Mouse (Mus musculus) MEL (cell line): Measurements from ENCODE around the gene Klrb1f. TPM values are rescaled to one million over a fixed set of nuclear protein-coding genes. Genes with fewer than 3 reads are reported as not detected.

Experiments
- DNase-seq: peaks from one replicate; pipeline ENCODE4 v3.0.0; 2011; ENCODE audit warnings: low read depth, low spot score
- H3K27ac ChIP-seq: 2 replicates; pipeline ENCODE4 v1.5.1; 2012; ENCODE audit warnings: low read depth, mild to moderate bottlenecking, control low read depth, low read length, moderate library complexity; ENCODE audit not compliant: control insufficient read depth
- H3K27me3 ChIP-seq, 2 experiments: fragments of 150-350 bp in 1 of 2; sonication (generic) in 1 of 2; 2 replicates each; pipeline ENCODE4 v1.6.1; 2012; ENCODE audit warnings: low read length in 2 of 2, mild to moderate bottlenecking in 2 of 2, improper control_type of control experiment in 1 of 2, moderate library complexity in 1 of 2; ENCODE audit not compliant: insufficient read depth in 2 of 2, control insufficient read depth in 1 of 2
- H3K36me3 ChIP-seq, 2 experiments: 2 replicates each; pipeline ENCODE4 v1.6.1; 2012 to 2014; ENCODE audit warnings: low read length in 2 of 2, improper control_type of control experiment in 1 of 2, inconsistent platforms in 1 of 2, mild to moderate bottlenecking in 1 of 2; ENCODE audit not compliant: insufficient read depth in 2 of 2, control insufficient read depth in 1 of 2
- H3K4me1 ChIP-seq, 2 experiments: fragments of 150-350 bp in 1 of 2; sonication (generic) in 1 of 2; 2 replicates each; pipeline ENCODE4 v1.6.1; 2012; ENCODE audit warnings: low read length in 2 of 2, improper control_type of control experiment in 1 of 2, mild to moderate bottlenecking in 1 of 2; ENCODE audit not compliant: insufficient read depth in 2 of 2, control insufficient read depth in 1 of 2
- H3K4me3 ChIP-seq, 2 experiments: fragments of 150-350 bp in 1 of 2; sonication (generic) in 1 of 2; 2 replicates each; pipeline ENCODE4 v1.5.1; 2012; ENCODE audit warnings: low read depth in 2 of 2, low read length in 2 of 2, mild to moderate bottlenecking in 2 of 2, moderate library complexity in 2 of 2, control low read depth in 1 of 2, improper control_type of control experiment in 1 of 2; ENCODE audit not compliant: control insufficient read depth in 1 of 2, insufficient read depth in 1 of 2
- H3K79me2 ChIP-seq: 2 replicates; pipeline ENCODE4 v1.6.1; 2012; ENCODE audit warnings: mild to moderate bottlenecking, low read length, moderate library complexity; ENCODE audit not compliant: control insufficient read depth, poor library complexity, insufficient read depth
- H3K9ac ChIP-seq: 2 replicates; pipeline ENCODE4 v1.6.1; 2012; ENCODE audit warnings: low read depth, mild to moderate bottlenecking, control low read depth, low read length, moderate library complexity; ENCODE audit not compliant: control insufficient read depth, poor library complexity, severe bottlenecking
- H3K9me3 ChIP-seq: fragments of 150-350 bp; sonication (generic); replicated peaks from 2 replicates; pipeline ENCODE4 v1.6.1; 2012; ENCODE audit warnings: mild to moderate bottlenecking, low read length, improper control_type of control experiment, moderate library complexity; ENCODE audit not compliant: insufficient read depth
- BHLHE40 ChIP-seq: IDR thresholded peaks from 2 replicates; pipeline ENCODE4 v1.6.1; 2012; ENCODE audit warnings: low read depth, mild to moderate bottlenecking, inconsistent platforms, low read length, improper control_type of control experiment, borderline replicate concordance
- CHD1 ChIP-seq: IDR thresholded peaks from 2 replicates; pipeline ENCODE4 v1.6.1; 2012; ENCODE audit warnings: low read depth, mild to moderate bottlenecking, inconsistent platforms, low read length, improper control_type of control experiment
- CHD2 ChIP-seq: IDR thresholded peaks from 2 replicates; pipeline ENCODE4 v1.6.1; 2011; ENCODE audit warnings: low read length, improper control_type of control experiment
- CTCF ChIP-seq, 3 experiments: IDR thresholded peaks in 2 of 3; conservative IDR thresholded peaks in 1 of 3; 2 replicates each; pipeline ENCODE4 v1.5.1; 2011 to 2012; ENCODE audit warnings: low read length in 3 of 3, low read depth in 2 of 3, mild to moderate bottlenecking in 2 of 3, improper control_type of control experiment in 1 of 3, inconsistent platforms in 1 of 3, mixed read lengths in 1 of 3, moderate library complexity in 1 of 3; ENCODE audit not compliant: control insufficient read depth in 1 of 3, insufficient read depth in 1 of 3, poor library complexity in 1 of 3, severe bottlenecking in 1 of 3
- E2F4 ChIP-seq: IDR thresholded peaks from 2 replicates; pipeline ENCODE4 v1.6.1; 2011; ENCODE audit warnings: low read depth, low read length, improper control_type of control experiment, borderline replicate concordance
- ELF1 ChIP-seq: IDR thresholded peaks from 2 replicates; pipeline ENCODE4 v1.6.1; 2014; ENCODE audit warnings: low read depth, mild to moderate bottlenecking, inconsistent platforms, low read length, improper control_type of control experiment, moderate library complexity
- EP300 ChIP-seq, 2 experiments: IDR thresholded peaks; 2 replicates each; pipeline ENCODE4 v1.6.1; 2011; ENCODE audit warnings: improper control_type of control experiment in 2 of 2, low read length in 2 of 2, low read depth in 1 of 2, mild to moderate bottlenecking in 1 of 2
- ETS1 ChIP-seq: IDR thresholded peaks from 2 replicates; pipeline ENCODE4 v1.6.1; 2012; ENCODE audit warnings: low read depth, mild to moderate bottlenecking, inconsistent platforms, low read length, improper control_type of control experiment, moderate library complexity
- GABPA ChIP-seq: IDR thresholded peaks from 2 replicates; pipeline ENCODE4 v1.6.1; 2012; ENCODE audit warnings: low read depth, mild to moderate bottlenecking, inconsistent platforms, low read length, improper control_type of control experiment, moderate library complexity
- GATA1 ChIP-seq: IDR thresholded peaks from 2 replicates; pipeline ENCODE4 v1.6.1; 2011; ENCODE audit warnings: low read depth, low read length, improper control_type of control experiment
- HCFC1 ChIP-seq: IDR thresholded peaks from 2 replicates; pipeline ENCODE4 v1.6.1; 2012; ENCODE audit warnings: low read depth, mild to moderate bottlenecking, inconsistent platforms, low read length, improper control_type of control experiment, moderate library complexity
- JUND ChIP-seq: IDR thresholded peaks from 2 replicates; pipeline ENCODE4 v1.6.1; 2011; ENCODE audit warnings: low read depth, mild to moderate bottlenecking, improper control_type of control experiment, low read length
- KAT2A ChIP-seq: conservative IDR thresholded peaks from 2 replicates; pipeline ENCODE4 v1.6.1; 2012; ENCODE audit warnings: low read depth, low read length, improper control_type of control experiment, inconsistent platforms
- MAFK ChIP-seq: IDR thresholded peaks from 2 replicates; pipeline ENCODE4 v1.6.1; 2011; ENCODE audit warnings: low read depth, mild to moderate bottlenecking, low read length, improper control_type of control experiment, borderline replicate concordance
- MAX ChIP-seq: IDR thresholded peaks from 2 replicates; pipeline ENCODE4 v1.6.1; 2011; ENCODE audit warnings: low read length, improper control_type of control experiment
- MAZ ChIP-seq: IDR thresholded peaks from 2 replicates; pipeline ENCODE4 v1.6.1; 2012; ENCODE audit warnings: low read depth, mild to moderate bottlenecking, inconsistent platforms, low read length, improper control_type of control experiment
- MEF2A ChIP-seq: IDR thresholded peaks from 2 replicates; pipeline ENCODE4 v1.6.1; 2014; ENCODE audit warnings: low read depth, mild to moderate bottlenecking, inconsistent platforms, low read length, improper control_type of control experiment; ENCODE audit not compliant: poor library complexity, insufficient replicate concordance, severe bottlenecking; ENCODE audit errors: extremely low read depth
- MXI1 ChIP-seq: IDR thresholded peaks from 2 replicates; pipeline ENCODE4 v1.6.1; 2011; ENCODE audit warnings: mild to moderate bottlenecking, low read depth, low read length, improper control_type of control experiment
- MYB ChIP-seq: IDR thresholded peaks from 2 replicates; pipeline ENCODE4 v1.6.1; 2011; ENCODE audit warnings: mild to moderate bottlenecking, low read depth, low read length, improper control_type of control experiment
- MYC ChIP-seq: IDR thresholded peaks from 2 replicates; pipeline ENCODE4 v1.6.1; 2011; ENCODE audit warnings: low read depth, mild to moderate bottlenecking, low read length, improper control_type of control experiment, moderate library complexity
- NELFE ChIP-seq: IDR thresholded peaks from 2 replicates; pipeline ENCODE4 v1.6.1; 2011; ENCODE audit warnings: low read depth, low read length, improper control_type of control experiment
- NRF1 ChIP-seq: IDR thresholded peaks from 2 replicates; pipeline ENCODE4 v1.6.1; 2014; ENCODE audit warnings: low read depth, mild to moderate bottlenecking, inconsistent platforms, low read length, improper control_type of control experiment, moderate library complexity; ENCODE audit not compliant: poor library complexity, insufficient read depth, severe bottlenecking
- POLR2A ChIP-seq, 2 experiments: IDR thresholded peaks; 2 replicates each; pipeline ENCODE4 v1.6.1; 2011 to 2012; ENCODE audit warnings: low read length in 2 of 2, mild to moderate bottlenecking in 2 of 2, control low read depth in 1 of 2, improper control_type of control experiment in 1 of 2, low read depth in 1 of 2, moderate library complexity in 1 of 2; ENCODE audit not compliant: control insufficient read depth in 1 of 2, insufficient read depth in 1 of 2, poor library complexity in 1 of 2
- POLR2AphosphoS2 ChIP-seq: IDR thresholded peaks from 2 replicates; pipeline ENCODE4 v1.6.1; 2011; ENCODE audit warnings: low read length, improper control_type of control experiment
- POLR2AphosphoS5 ChIP-seq: IDR thresholded peaks from 2 replicates; pipeline ENCODE4 v1.6.1; 2012; ENCODE audit warnings: low read depth, borderline replicate concordance, mild to moderate bottlenecking, inconsistent platforms, low read length, moderate library complexity, mixed read lengths
- RAD21 ChIP-seq: IDR thresholded peaks from 2 replicates; pipeline ENCODE4 v1.6.1; 2011; ENCODE audit warnings: mild to moderate bottlenecking, low read depth, low read length, improper control_type of control experiment
- RCOR1 ChIP-seq: IDR thresholded peaks from 2 replicates; pipeline ENCODE4 v1.6.1; 2012; ENCODE audit warnings: low read depth, mild to moderate bottlenecking, inconsistent platforms, low read length, improper control_type of control experiment
- SIN3A ChIP-seq: IDR thresholded peaks from 2 replicates; pipeline ENCODE4 v1.6.1; 2012; ENCODE audit warnings: low read length, improper control_type of control experiment, inconsistent platforms
- SMC3 ChIP-seq: IDR thresholded peaks from 2 replicates; pipeline ENCODE4 v1.6.1; 2011; ENCODE audit warnings: low read depth, low read length, improper control_type of control experiment
- TAL1 ChIP-seq: IDR thresholded peaks from 2 replicates; pipeline ENCODE4 v1.6.1; 2012; ENCODE audit warnings: mild to moderate bottlenecking, inconsistent platforms, low read length, moderate library complexity, mixed read lengths
- TBP ChIP-seq: IDR thresholded peaks from 2 replicates; pipeline ENCODE4 v1.8.0; 2011; ENCODE audit warnings: low read depth, low read length, improper control_type of control experiment
- TCF12 ChIP-seq: IDR thresholded peaks from 2 replicates; pipeline ENCODE4 v1.6.1; 2014; ENCODE audit warnings: low read depth, mild to moderate bottlenecking, inconsistent platforms, low read length, improper control_type of control experiment, moderate library complexity
- UBTF ChIP-seq: IDR thresholded peaks from 2 replicates; pipeline ENCODE4 v1.6.1; 2012; ENCODE audit warnings: low read depth, mild to moderate bottlenecking, inconsistent platforms, low read length, improper control_type of control experiment, moderate library complexity, borderline replicate concordance; ENCODE audit not compliant: insufficient read depth
- USF2 ChIP-seq, 2 experiments: IDR thresholded peaks; 2 replicates each; pipeline ENCODE4 v1.6.1; 2011 to 2012; ENCODE audit warnings: improper control_type of control experiment in 2 of 2, low read length in 2 of 2, borderline replicate concordance in 1 of 2, inconsistent platforms in 1 of 2, low read depth in 1 of 2, mild to moderate bottlenecking in 1 of 2; ENCODE audit not compliant: insufficient read depth in 1 of 2
- ZC3H11A ChIP-seq: IDR thresholded peaks from 2 replicates; pipeline ENCODE4 v1.6.1; 2012; ENCODE audit warnings: low read depth, mild to moderate bottlenecking, inconsistent platforms, low read length, improper control_type of control experiment
- ZKSCAN1 ChIP-seq: IDR thresholded peaks from 2 replicates; pipeline ENCODE4 v1.6.1; 2012; ENCODE audit warnings: low read depth, mild to moderate bottlenecking, inconsistent platforms, low read length, improper control_type of control experiment, moderate library complexity
- ZMIZ1 ChIP-seq: IDR thresholded peaks from 2 replicates; pipeline ENCODE4 v1.6.1; 2012; ENCODE audit warnings: low read depth, mild to moderate bottlenecking, inconsistent platforms, low read length, improper control_type of control experiment, moderate library complexity
- ZNF384 ChIP-seq: IDR thresholded peaks from 2 replicates; pipeline ENCODE4 v1.6.1; 2012; ENCODE audit warnings: low read depth, mild to moderate bottlenecking, inconsistent platforms, low read length, improper control_type of control experiment
- polyA plus RNA-seq, 2 experiments: library from polyadenylated mRNA; stranded (reverse) in 1 of 2; unstranded in 1 of 2; fragments of >175 nt in 1 of 2; fragments of >200 nt in 1 of 2; gene quantifications; 2 replicates each; pipeline versions ENCODE4 v1.2.1 to v1.2.4; 2012; ENCODE audit warnings: low replicate concordance in 2 of 2, low read depth in 1 of 2; ENCODE audit not compliant: insufficient read length in 2 of 2, insufficient read depth in 1 of 2, missing spikeins in 1 of 2
- total RNA-seq: library from RNA; depleted of rRNA; stranded (reverse); fragments of 300-350 nt; gene quantifications from 2 replicates; pipeline ENCODE4 v1.2.3, GENCODE M21; 2012

Klrb1f gene
- total and polyA plus RNA-seq, 3 experiments, result 0.27 to 0.52 TPM; not detected in 1

DNA sequence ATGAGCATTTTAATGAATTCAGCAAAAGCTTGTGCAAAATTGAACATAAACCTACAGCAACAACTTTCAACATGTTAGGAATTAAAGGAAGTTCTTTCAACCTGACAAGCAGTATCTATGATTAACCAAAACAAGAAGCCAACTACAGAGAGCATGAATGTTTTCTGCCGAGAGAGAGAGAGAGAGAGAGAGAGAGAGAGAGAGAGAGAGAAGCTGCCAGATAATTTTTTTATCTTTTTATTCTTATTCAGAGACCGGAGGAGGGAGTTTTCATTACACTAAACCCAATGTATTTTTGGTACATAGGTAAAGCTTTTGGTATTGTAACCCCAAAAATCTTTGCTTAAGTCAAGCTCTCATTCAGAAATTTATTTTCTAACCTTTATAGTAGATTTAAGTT lies 10.7 kb upstream of the Klrb1f start:
- DNase-seq, result peak; percentile 28
- H3K4me3 ChIP-seq, result no peak overlapping the region
- no peak overlapping the region for H3K9ac ChIP-seq
- H3K27ac ChIP-seq, result no peak overlapping the region
- H3K36me3 ChIP-seq, result 0 out of 4 replicates have a peak, but pooled peaks cover 0 to 2% of the 10 kb centered on the region in 2 experiments
- H3K27me3 ChIP-seq, result no peaks in the 10 kb centered on the region
- no peaks in the 10 kb centered on the region for H3K79me2 ChIP-seq
- no peaks in the 10 kb centered on the region for H3K9me3 ChIP-seq
- H3K4me1 ChIP-seq, result peaks cover 3 to 4% of the 10 kb centered on the region in 2 experiments; a peak in 3 of 4 replicates
- TF ChIP-seq UBTF (no peak), POLR2AphosphoS2 (no peak), CTCF (IDR thresholded peaks at IDR 0.05 in 2 of 3, conservative IDR thresholded peaks at IDR 0.05 in 1 of 3; ENCODE audit: control insufficient read depth in 1 of 3, insufficient read depth in 1 of 3, low read depth in 2 of 3, low read length in 3 of 3, poor library complexity in 1 of 3, severe bottlenecking in 1 of 3) (no peak), SIN3A (peak; percentile 53; the same call in 1 of the 2 replicates), POLR2A (IDR thresholded peaks at IDR 0.05; ENCODE audit: control insufficient read depth in 1 of 2, insufficient read depth in 1 of 2, low read depth in 1 of 2, low read length in 2 of 2, poor library complexity in 1 of 2) (no peak), MEF2A (no peak), BHLHE40 (no peak), ZNF384 (peak; percentile 81), EP300 (IDR thresholded peaks at IDR 0.05; ENCODE audit: low read depth in 1 of 2, low read length in 2 of 2) (peak; percentile 29 to 52; a peak in 2 of 4 replicates), RCOR1 (0 out of 2 replicates have a peak, but pooled peaks have one; percentile 8), TAL1 (no peak), ZMIZ1 (no peak), MYC (no peak), ELF1 (no peak), GABPA (no peak), JUND (peak; percentile 97), KAT2A (no peak), MXI1 (peak; percentile 49; the same call in 1 of the 2 replicates), MAZ (no peak), GATA1 (peak; percentile 43; the same call in 1 of the 2 replicates), TCF12 (no peak), CHD1 (no peak), NELFE (no peak), POLR2AphosphoS5 (no peak), HCFC1 (no peak), USF2 (IDR thresholded peaks at IDR 0.05; ENCODE audit: borderline replicate concordance in 1 of 2, insufficient read depth in 1 of 2, low read depth in 1 of 2, low read length in 2 of 2) (no peak), RAD21 (no peak; the same call in 1 of the 2 replicates), MAFK (no peak), MYB (no peak), CHD2 (no peak), TBP (no peak), ETS1 (peak; percentile 46; the same call in 1 of the 2 replicates), MAX (no peak), NRF1 (no peak), SMC3 (peak; percentile 39; the same call in 1 of the 2 replicates), E2F4 (no peak), ZC3H11A (no peak), ZKSCAN1 (no peak)
